Mouse (Mus musculus) megakaryocyte, embryonic 14.5 days (primary cell): ENCODE data around the gene Rmnd1. TPM values are rescaled to one million over a fixed set of nuclear protein-coding genes. Genes with fewer than 3 reads are reported as not detected.

ENCODE experiments used
- H3K27me3 ChIP-seq: replicated peaks from 2 replicates; pipeline ENCODE3; 2012; ENCODE audit warnings: inconsistent platforms
- H3K36me3 ChIP-seq: replicated peaks from 2 replicates; pipeline ENCODE3; 2012; ENCODE audit warnings: low read length, inconsistent platforms, mixed read lengths
- H3K4me1 ChIP-seq: 2 replicates; pipeline ENCODE4 v1.6.1; 2012; ENCODE audit warnings: inconsistent platforms
- H3K4me3 ChIP-seq: replicated peaks from 2 replicates; pipeline ENCODE3; 2012; ENCODE audit warnings: moderate library complexity, mild to moderate bottlenecking, inconsistent platforms
- H3K9me3 ChIP-seq: 2 replicates; pipeline ENCODE4 v1.6.1; 2012; ENCODE audit warnings: inconsistent platforms
- FLI1 ChIP-seq: IDR thresholded peaks from 2 replicates; pipeline ENCODE4 v1.6.1; 2012; ENCODE audit warnings: low read length, inconsistent platforms, mixed read lengths
- GATA1 ChIP-seq: IDR thresholded peaks from 3 replicates; pipeline ENCODE4 v1.6.1; 2012; ENCODE audit warnings: mixed read lengths, low read length, inconsistent platforms, borderline replicate concordance
- polyA plus RNA-seq: library from polyadenylated mRNA; stranded (reverse); fragments of >175 nt; gene quantifications from 2 replicates; pipeline ENCODE4 v1.2.3, GENCODE M21; 2012; ENCODE audit warnings: low replicate concordance; ENCODE audit not compliant: insufficient read depth

Rmnd1 gene
- polyA plus RNA-seq, 1 experiment: 2.3 TPM

DNA sequence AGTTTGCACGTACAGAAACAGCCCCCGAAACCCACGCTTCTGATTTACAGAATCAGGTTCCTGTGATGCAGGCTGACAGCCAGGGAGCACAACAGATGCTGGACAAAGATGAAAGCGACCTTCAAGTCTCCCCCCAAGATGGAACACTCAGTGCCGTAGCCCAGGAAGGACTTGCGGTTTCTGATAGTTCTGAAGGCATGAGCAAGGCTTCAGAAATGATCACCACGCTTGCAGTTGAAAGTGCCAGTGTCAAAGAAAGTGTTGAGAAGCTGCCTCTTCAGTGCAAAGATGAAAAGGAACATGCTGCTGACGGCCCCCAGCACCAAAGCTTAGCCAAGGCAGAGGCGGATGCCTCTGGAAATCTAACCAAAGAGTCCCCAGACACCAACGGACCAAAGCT, 74.8 kb downstream of the Rmnd1 start:
- H3K36me3 ChIP-seq: no peaks in the 10 kb centered on the region
- H3K9me3 ChIP-seq: peaks cover 37% of the 10 kb centered on the region
- peaks cover 15% of the 10 kb centered on the region for H3K4me1 ChIP-seq
- no peak overlapping the region for H3K4me3 ChIP-seq
- no peak for TF ChIP-seq GATA1
- no peak for TF ChIP-seq FLI1
- H3K27me3 ChIP-seq: peaks cover 13% of the 10 kb centered on the region

GRCm38 (mm10) chr10:4356640-4357039, 75.5 kb downstream of the Rmnd1 start:
- Histone ChIP-seq H3K4me1 (peaks cover 15% of the 10 kb centered on the region), H3K4me3 (no peak overlapping the region), H3K9me3 (peaks cover 31% of the 10 kb centered on the region), H3K36me3 (no peaks in the 10 kb centered on the region), H3K27me3 (peaks cover 13% of the 10 kb centered on the region)
- TF ChIP-seq GATA1 (no peak), FLI1 (no peak)

DNA sequence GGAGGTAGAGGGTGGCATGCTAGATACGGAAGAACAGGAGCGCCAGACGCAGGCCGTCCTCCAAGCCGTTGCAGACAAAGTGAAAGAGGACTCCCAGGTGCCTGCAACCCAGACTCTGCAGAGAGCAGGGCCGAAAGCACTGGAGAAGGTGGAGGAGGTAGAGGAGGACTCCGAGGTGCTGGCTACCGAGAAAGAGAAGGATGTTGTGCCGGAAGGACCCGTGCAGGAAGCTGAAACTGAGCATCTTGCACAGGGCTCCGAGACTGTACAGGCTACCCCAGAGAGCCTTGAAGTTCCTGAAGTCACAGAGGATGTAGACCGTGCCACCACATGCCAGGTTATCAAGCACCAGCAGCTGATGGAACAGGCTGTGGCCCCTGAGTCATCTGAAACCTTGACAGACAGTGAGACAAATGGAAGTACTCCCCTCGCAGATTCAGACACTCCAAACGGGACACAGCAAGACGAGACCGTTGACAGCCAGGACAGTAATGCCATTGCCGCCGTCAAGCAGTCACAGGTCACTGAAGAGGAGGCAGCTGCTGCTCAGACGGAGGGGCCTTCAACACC, 76.2 kb downstream of the Rmnd1 start:
- Histone ChIP-seq H3K27me3 (peaks cover 13% of the 10 kb centered on the region), H3K4me3 (no peak overlapping the region), H3K4me1 (peaks cover 15% of the 10 kb centered on the region), H3K36me3 (no peaks in the 10 kb centered on the region), H3K9me3 (peaks cover 24% of the 10 kb centered on the region)
- TF ChIP-seq GATA1 (no peak), FLI1 (no peak)

DNA sequence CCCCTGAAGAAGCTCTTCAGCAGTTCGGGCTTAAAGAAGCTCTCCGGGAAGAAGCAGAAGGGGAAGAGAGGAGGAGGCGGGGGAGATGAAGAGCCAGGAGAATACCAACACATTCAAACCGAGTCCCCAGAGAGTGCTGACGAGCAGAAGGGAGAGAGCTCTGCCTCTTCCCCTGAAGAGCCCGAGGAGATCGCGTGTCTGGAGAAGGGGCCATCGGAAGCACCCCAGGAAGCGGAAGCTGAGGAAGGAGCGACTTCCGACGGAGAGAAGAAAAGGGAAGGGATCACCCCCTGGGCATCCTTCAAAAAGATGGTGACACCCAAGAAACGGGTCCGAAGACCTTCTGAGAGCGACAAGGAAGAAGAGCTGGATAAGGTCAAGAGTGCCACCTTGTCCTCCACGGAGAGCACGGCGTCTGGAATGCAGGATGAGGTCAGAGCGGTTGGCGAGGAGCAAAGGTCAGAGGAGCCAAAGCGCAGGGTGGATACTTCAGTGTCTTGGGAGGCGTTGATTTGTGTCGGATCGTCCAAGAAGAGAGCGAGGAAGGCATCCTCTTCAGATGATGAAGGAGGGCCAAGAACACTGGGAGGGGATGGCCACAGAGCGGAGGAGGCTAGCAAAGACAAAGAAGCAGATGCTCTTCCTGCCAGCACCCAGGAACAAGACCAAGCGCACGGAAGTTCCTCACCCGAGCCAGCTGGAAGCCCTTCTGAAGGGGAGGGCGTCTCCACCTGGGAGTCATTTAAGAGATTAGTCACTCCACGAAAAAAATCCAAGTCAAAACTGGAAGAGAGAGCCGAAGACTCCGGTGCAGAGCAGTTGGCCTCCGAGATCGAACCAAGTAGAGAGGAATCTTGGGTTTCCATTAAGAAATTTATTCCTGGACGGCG, 77.6 kb downstream of the Rmnd1 start:
- no peak for TF ChIP-seq FLI1
- no peak for TF ChIP-seq GATA1
- Histone ChIP-seq H3K9me3 (peaks cover 24% of the 10 kb centered on the region), H3K36me3 (no peaks in the 10 kb centered on the region), H3K4me1 (peaks cover 15% of the 10 kb centered on the region), H3K4me3 (no peak overlapping the region), H3K27me3 (peaks cover 13% of the 10 kb centered on the region)

Other genes starting within 250 kb of the Rmnd1 start
- 0.46 TPM in 1 of 2 replicates, not detected in the other for gene Akap12, start 166.0 kb downstream of the Rmnd1 start, polyA plus RNA-seq
- gene Zbtb2, start 44.3 kb downstream of the Rmnd1 start, polyA plus RNA-seq: 3.1 and 5.1 TPM in 2 replicates
- gene Armt1, start 79 bp upstream of the Rmnd1 start, polyA plus RNA-seq: 5.2 TPM in 1 of 2 replicates, not detected in the other
- gene Ccdc170, start 50.1 kb upstream of the Rmnd1 start, polyA plus RNA-seq: 0.06 TPM in 1 of 2 replicates, not detected in the other
- gene Esr1, start 179.2 kb upstream of the Rmnd1 start, polyA plus RNA-seq: 0.18 TPM in 1 of 2 replicates, not detected in the other